Mouse (Mus musculus): ENCODE measurements around the gene Usp29. TPM values are rescaled to one million over a fixed set of nuclear protein-coding genes. Genes with fewer than 3 reads are reported as not detected.
A peak's percentile ranks its signal among the peaks of the same experiment; 100 is the strongest.

Gene Usp29
- polyA plus RNA-seq, 1 experiment from 2014 or later = 9.6 TPM

- H3K27me3 ChIP-seq = no peaks in the 10 kb centered on the region
- no peak overlapping the region for H3K27ac ChIP-seq
- WGBS = 66% methylated on average over 11 of the region's 11 CpGs
- no peak overlapping the region for H3K4me2 ChIP-seq
- no peaks in the 10 kb centered on the region for H3K36me3 ChIP-seq
- H3K4me1 ChIP-seq = peaks cover 11% of the 10 kb centered on the region
- ATAC-seq (ENCODE audit: insufficient number of reproducible peaks, low FRiP score, low TSS enrichment, low read depth) = no peak
- H3K4me3 ChIP-seq = no peak overlapping the region
- no peak overlapping the region for H3K9ac ChIP-seq
- H3K9me3 ChIP-seq = no peaks in the 10 kb centered on the region
Measured at GRCm38 (mm10) chr7:6825966-6826647, 95.7 kb downstream of the Usp29 start.

GRCm38 (mm10) chr7:6829148-6829547, 98.8 kb downstream of the Usp29 start:
- Histone ChIP-seq H3K9ac (no peak overlapping the region), H3K27ac (no peak overlapping the region), H3K4me3 (no peak overlapping the region), H3K4me1 (peaks cover 4% of the 10 kb centered on the region), H3K4me2 (no peak overlapping the region), H3K36me3 (no peaks in the 10 kb centered on the region), H3K27me3 (no peaks in the 10 kb centered on the region), H3K9me3 (no peaks in the 10 kb centered on the region)
- 21% methylated on average over 2 of the region's 2 CpGs for WGBS
- no peak for ATAC-seq (ENCODE audit: insufficient number of reproducible peaks, low FRiP score, low TSS enrichment, low read depth)

GRCm38 (mm10) chr7:6834950-6835349, 104.6 kb downstream of the Usp29 start:
- Histone ChIP-seq H3K4me3 (no peak overlapping the region), H3K27me3 (no peaks in the 10 kb centered on the region), H3K4me2 (no peak overlapping the region), H3K27ac (peak overlapping the region; percentile 84), H3K9ac (no peak overlapping the region), H3K36me3 (no peaks in the 10 kb centered on the region), H3K4me1 (peaks cover 7% of the 10 kb centered on the region), H3K9me3 (no peaks in the 10 kb centered on the region)
- WGBS = 37% methylated on average over 5 of the region's 5 CpGs
- 0 out of 2 replicates have a peak, but pooled peaks have one; percentile 36 for ATAC-seq (ENCODE audit: insufficient number of reproducible peaks, low FRiP score, low TSS enrichment, low read depth)

- WGBS = 7% methylated on average over 5 of the region's 5 CpGs
- Histone ChIP-seq H3K4me1 (peaks cover 7% of the 10 kb centered on the region), H3K4me3 (no peak overlapping the region), H3K9ac (no peak overlapping the region), H3K9me3 (no peaks in the 10 kb centered on the region), H3K36me3 (no peaks in the 10 kb centered on the region), H3K27ac (peak overlapping the region; percentile 84), H3K4me2 (no peak overlapping the region), H3K27me3 (no peaks in the 10 kb centered on the region)
- peak; percentile 68 for ATAC-seq (ENCODE audit: insufficient number of reproducible peaks, low FRiP score, low TSS enrichment, low read depth)
Measured at GRCm38 (mm10) chr7:6835351-6835750, 105.0 kb downstream of the Usp29 start.

GRCm38 (mm10) chr7:6837297-6837925, 107.0 kb downstream of the Usp29 start:
- Histone ChIP-seq H3K9me3 (no peaks in the 10 kb centered on the region), H3K36me3 (no peaks in the 10 kb centered on the region), H3K4me1 (peaks cover 10% of the 10 kb centered on the region), H3K4me3 (no peak overlapping the region), H3K9ac (no peak overlapping the region), H3K27ac (no peak overlapping the region), H3K4me2 (no peak overlapping the region), H3K27me3 (no peaks in the 10 kb centered on the region)
- WGBS = 20% methylated on average over 3 of the region's 3 CpGs
- ATAC-seq (ENCODE audit: insufficient number of reproducible peaks, low FRiP score, low TSS enrichment, low read depth) = no peak

- no peak overlapping the region for H3K4me3 ChIP-seq
- no peak overlapping the region for H3K27ac ChIP-seq
- WGBS = 48% methylated on average over 9 of the region's 9 CpGs
- H3K4me1 ChIP-seq = peaks cover 10% of the 10 kb centered on the region
- H3K36me3 ChIP-seq = no peaks in the 10 kb centered on the region
- H3K27me3 ChIP-seq = no peaks in the 10 kb centered on the region
- H3K9me3 ChIP-seq = no peaks in the 10 kb centered on the region
- ATAC-seq (ENCODE audit: insufficient number of reproducible peaks, low FRiP score, low TSS enrichment, low read depth) = no peak
- H3K9ac ChIP-seq = no peak overlapping the region
- H3K4me2 ChIP-seq = no peak overlapping the region
Measured at GRCm38 (mm10) chr7:6837926-6838554, 107.7 kb downstream of the Usp29 start.

GRCm38 (mm10) chr7:6840860-6841259, 110.5 kb downstream of the Usp29 start:
- peak overlapping the region; percentile 40; the same call in 1 of the 2 replicates for H3K27ac ChIP-seq
- peaks cover 4% of the 10 kb centered on the region for H3K4me1 ChIP-seq
- ATAC-seq (ENCODE audit: insufficient number of reproducible peaks, low FRiP score, low TSS enrichment, low read depth) = no peak
- no peaks in the 10 kb centered on the region for H3K36me3 ChIP-seq
- no peaks in the 10 kb centered on the region for H3K27me3 ChIP-seq
- no peak overlapping the region for H3K4me2 ChIP-seq
- 54% methylated on average over 5 of the region's 5 CpGs for WGBS
- no peak overlapping the region for H3K4me3 ChIP-seq
- H3K9me3 ChIP-seq = no peaks in the 10 kb centered on the region
- H3K9ac ChIP-seq = no peak overlapping the region

- Histone ChIP-seq H3K4me1 (0 out of 2 replicates have a peak, but pooled peaks cover 3% of the 10 kb centered on the region), H3K36me3 (no peaks in the 10 kb centered on the region), H3K27me3 (no peaks in the 10 kb centered on the region), H3K4me3 (no peak overlapping the region), H3K9ac (no peak overlapping the region), H3K9me3 (no peaks in the 10 kb centered on the region), H3K27ac (no peak overlapping the region), H3K4me2 (no peak overlapping the region)
- 66% methylated on average over 3 of the region's 3 CpGs for WGBS
- ATAC-seq (ENCODE audit: insufficient number of reproducible peaks, low FRiP score, low TSS enrichment, low read depth) = no peak
Measured at GRCm38 (mm10) chr7:6849495-6849894, 119.1 kb downstream of the Usp29 start.

GRCm38 (mm10) chr7:6850321-6850720, 119.9 kb downstream of the Usp29 start:
- ATAC-seq (ENCODE audit: insufficient number of reproducible peaks, low FRiP score, low TSS enrichment, low read depth) = no peak
- 54% methylated on average over 3 of the region's 3 CpGs for WGBS
- no peaks in the 10 kb centered on the region for H3K9me3 ChIP-seq

GRCm38 (mm10) chr7:6851256-6851655, 120.9 kb downstream of the Usp29 start:
- Histone ChIP-seq H3K27ac (no peak overlapping the region), H3K36me3 (no peaks in the 10 kb centered on the region), H3K27me3 (no peaks in the 10 kb centered on the region), H3K4me2 (no peak overlapping the region), H3K4me3 (no peak overlapping the region), H3K4me1 (0 out of 2 replicates have a peak, but pooled peaks cover 3% of the 10 kb centered on the region), H3K9ac (no peak overlapping the region), H3K9me3 (no peaks in the 10 kb centered on the region)
- 70% methylated on average over 6 of the region's 6 CpGs for WGBS
- ATAC-seq (ENCODE audit: insufficient number of reproducible peaks, low FRiP score, low TSS enrichment, low read depth) = no peak

More at GRCm38 (mm10) chr7:6850321-6850720, 119.9 kb downstream of the Usp29 start:
- Histone ChIP-seq H3K4me1 (0 out of 2 replicates have a peak, but pooled peaks cover 3% of the 10 kb centered on the region), H3K9ac (no peak overlapping the region), H3K36me3 (no peaks in the 10 kb centered on the region), H3K27ac (no peak overlapping the region), H3K4me3 (no peak overlapping the region), H3K27me3 (no peaks in the 10 kb centered on the region), H3K4me2 (no peak overlapping the region)

GRCm38 (mm10) chr7:6851717-6852503, 121.5 kb downstream of the Usp29 start:
- Histone ChIP-seq H3K27ac (no peak overlapping the region), H3K4me2 (no peak overlapping the region), H3K36me3 (no peaks in the 10 kb centered on the region), H3K9ac (no peak overlapping the region), H3K4me3 (no peak overlapping the region), H3K4me1 (0 out of 2 replicates have a peak, but pooled peaks cover 3% of the 10 kb centered on the region), H3K9me3 (no peaks in the 10 kb centered on the region), H3K27me3 (no peaks in the 10 kb centered on the region)
- 38% methylated on average over 5 of the region's 5 CpGs for WGBS
- no peak for ATAC-seq (ENCODE audit: insufficient number of reproducible peaks, low FRiP score, low TSS enrichment, low read depth)
